Mouse (Mus musculus): ENCODE data around the gene Pcnp. TPM values are rescaled to one million over a fixed set of nuclear protein-coding genes. Genes with fewer than 3 reads are reported as not detected.
"Not testable (repeated sequence)": the region's sequence is repeated elsewhere in the genome, so short reads cannot be mapped to it uniquely, and the experiment has no call there.

The Pcnp gene
- total RNA-seq, 2 experiments from 2014 or later, result 99.7 to 133 TPM

- no peak for ATAC-seq (replicated peaks; ENCODE audit: poor library complexity)
These were observed 57.6 kb downstream of the Pcnp start for GRCm38 (mm10) chr16:55971735-55972615.

DNA sequence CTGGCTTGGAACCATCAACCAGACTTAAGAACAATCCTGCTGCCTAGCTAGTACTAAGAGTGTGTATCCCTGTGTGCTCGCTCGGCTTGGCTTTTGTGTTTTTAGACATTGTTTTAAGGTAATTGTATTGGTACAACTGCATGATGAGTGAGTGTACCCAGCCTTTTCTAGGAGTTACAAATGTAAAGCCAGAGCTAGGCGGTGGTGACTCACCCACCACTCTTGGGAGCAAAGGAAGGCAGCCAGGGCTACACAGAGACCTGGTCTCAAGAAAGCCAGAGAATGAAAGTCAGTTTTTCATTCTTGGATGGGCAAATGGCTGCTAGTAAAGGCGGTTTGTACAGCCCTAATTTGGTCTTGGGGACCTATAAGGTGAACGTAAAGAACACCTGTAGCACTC is 59.1 kb downstream of the Pcnp start:
- ATAC-seq (replicated peaks; ENCODE audit: poor library complexity), result no peak

GRCm38 (mm10) chr16:55969147-55969546 is 60.4 kb downstream of the Pcnp start:
- peak; percentile 26 for ATAC-seq (replicated peaks; ENCODE audit: poor library complexity)

- no peak for ATAC-seq (replicated peaks; ENCODE audit: poor library complexity)
These were observed 62.3 kb downstream of the Pcnp start for GRCm38 (mm10) chr16:55967221-55967620.

DNA sequence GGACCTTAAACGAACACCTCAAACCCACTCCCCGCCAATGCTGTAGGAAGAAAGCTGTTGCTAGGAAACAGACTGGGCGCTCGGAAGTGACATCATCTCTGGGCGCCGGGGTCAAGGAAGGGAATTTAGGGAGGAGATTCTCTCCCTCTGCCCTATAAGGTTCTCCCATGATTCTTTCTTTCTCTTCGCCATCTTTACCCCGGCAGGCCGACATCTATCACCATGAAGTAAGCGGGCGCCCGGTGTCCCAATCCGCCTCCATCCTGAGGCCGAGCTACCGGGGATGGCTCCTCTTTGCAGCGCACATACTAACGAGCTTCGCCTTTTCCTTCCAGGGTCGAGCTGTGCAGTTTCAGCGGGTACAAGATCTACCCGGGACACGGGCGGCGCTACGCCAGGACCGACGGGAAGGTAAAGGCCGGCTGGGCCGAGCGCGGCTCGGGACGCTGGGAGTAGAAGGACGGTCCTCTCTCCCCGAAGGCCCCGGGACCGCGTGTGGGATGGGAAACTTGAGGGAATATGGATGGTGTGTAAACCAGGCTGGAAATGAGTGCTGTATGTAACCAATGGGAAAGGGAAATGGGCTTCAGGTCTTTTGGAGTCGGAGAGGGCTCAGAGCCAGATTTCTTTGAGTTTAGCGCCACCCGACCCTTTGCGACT is 63.2 kb downstream of the Pcnp start, which contains the start of gene Rpl24:
Gene Rpl24, plus strand, starts transcription at position 64 of the 660 bp plus-strand sequence.
- peak; percentile 90 for ATAC-seq (replicated peaks; ENCODE audit: poor library complexity)

DNA sequence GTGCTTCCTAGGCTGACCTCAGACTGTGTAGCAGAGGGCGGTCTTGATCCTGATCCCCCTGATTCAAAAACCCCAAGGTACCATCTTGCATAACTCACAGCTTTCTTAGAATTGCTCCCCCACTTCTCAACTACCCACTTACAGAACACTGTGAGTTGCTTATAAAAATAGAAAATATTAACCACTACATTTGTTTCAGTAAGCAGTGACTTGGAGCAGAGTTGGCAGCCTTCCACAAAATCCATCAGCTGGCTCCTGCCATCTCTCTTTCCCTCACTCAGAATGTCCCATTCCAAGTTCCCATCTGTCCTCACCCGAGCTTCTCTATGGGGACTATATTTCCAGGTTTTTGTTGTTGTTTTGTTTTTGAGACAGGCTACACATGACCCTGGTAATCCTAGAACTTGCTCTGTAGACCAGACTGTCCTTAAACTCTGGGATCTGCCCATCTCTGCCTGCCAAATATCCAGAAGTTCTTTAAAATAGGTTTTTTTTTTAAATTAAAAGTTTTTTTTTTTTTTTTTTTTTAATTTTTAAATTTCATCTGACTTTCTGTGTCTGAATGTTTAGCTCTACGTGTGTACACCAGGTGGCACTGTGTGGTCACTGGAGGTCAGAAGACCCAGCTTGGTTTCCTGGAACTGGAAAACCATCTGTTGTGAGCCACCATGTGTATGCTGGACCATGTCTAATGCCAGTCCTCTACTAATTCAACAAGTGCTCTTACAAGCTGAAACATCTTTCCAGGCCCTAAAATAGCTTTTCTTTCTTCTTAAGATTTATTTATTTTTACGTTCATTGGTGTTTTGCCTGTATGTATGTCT is 65.2 kb downstream of the Pcnp start:
- ATAC-seq (replicated peaks; ENCODE audit: poor library complexity), result peak; percentile 69

- not testable (repeated sequence) for ATAC-seq (replicated peaks; ENCODE audit: poor library complexity)
These were observed 66.5 kb downstream of the Pcnp start for GRCm38 (mm10) chr16:55963068-55963467.

Other genes with a start within 250 kb of the Pcnp start
- 12.3 and 24.5 TPM in 2 replicates for gene Nfkbiz, start 190.8 kb downstream of the Pcnp start, total RNA-seq (2015)
- 8.0 and 13.7 TPM in 2 replicates for gene Nfkbiz, start 190.8 kb downstream of the Pcnp start, total RNA-seq (2017)
- 4.4 and 6.3 TPM in 2 replicates for gene Nxpe3, start 134.5 kb downstream of the Pcnp start, total RNA-seq (2015)
- gene Nxpe3, start 134.5 kb downstream of the Pcnp start, total RNA-seq (2017), result 4.4 and 6.9 TPM in 2 replicates
- gene Cep97, start 94.9 kb downstream of the Pcnp start, total RNA-seq (2015), result 9.3 and 16.0 TPM in 2 replicates
- gene Cep97, start 94.9 kb downstream of the Pcnp start, total RNA-seq (2017), result 13.4 and 33.3 TPM in 2 replicates
- 1,404 and 1,464 TPM in 2 replicates for gene Rpl24, start 63.5 kb downstream of the Pcnp start, total RNA-seq (2015)
- gene Rpl24, start 63.5 kb downstream of the Pcnp start, total RNA-seq (2017), result 1,643 and 1,702 TPM in 2 replicates
- 37.2 and 38.2 TPM in 2 replicates for gene Zbtb11, start 55.9 kb downstream of the Pcnp start, total RNA-seq (2015)
- 38.7 and 45.1 TPM in 2 replicates for gene Zbtb11, start 55.9 kb downstream of the Pcnp start, total RNA-seq (2017)
- gene Trmt10c, start 8.1 kb upstream of the Pcnp start, total RNA-seq (2015), result 35.8 and 37.3 TPM in 2 replicates
- gene Trmt10c, start 8.1 kb upstream of the Pcnp start, total RNA-seq (2017), result 36.1 and 44.1 TPM in 2 replicates
- gene Senp7, start 18.6 kb upstream of the Pcnp start, total RNA-seq (2015), result 21.0 and 32.8 TPM in 2 replicates
- gene Senp7, start 18.6 kb upstream of the Pcnp start, total RNA-seq (2017), result 15.0 and 25.4 TPM in 2 replicates
- gene Impg2, start 174.6 kb upstream of the Pcnp start, total RNA-seq (2015), result 0.12 and 0.91 TPM in 2 replicates
- 0.07 TPM in 1 of 2 replicates, not detected in the other for gene Impg2, start 174.6 kb upstream of the Pcnp start, total RNA-seq (2017)

Data from megakaryocyte progenitor cell, adult 5-6 weeks (primary cell).